Mouse (Mus musculus): Measurements from ENCODE around the gene Wdr43. TPM values are rescaled to one million over a fixed set of nuclear protein-coding genes. Genes with fewer than 3 reads are reported as not detected.

The Wdr43 gene
- polyA plus RNA-seq, 1 experiment from 2014 or later = 57.4 TPM

Other genes with a start within 250 kb of the Wdr43 start
- 3.0 and 3.4 TPM in 2 replicates for gene Gm4707, start 156.0 kb upstream of the Wdr43 start, polyA plus RNA-seq (2015; fragmentation: Nextera tagmentation; extraction: Ambion mirVana)
- 52.7 and 55.0 TPM in 2 replicates for gene Smchd1, start 140.6 kb upstream of the Wdr43 start, polyA plus RNA-seq (2015; fragmentation: Nextera tagmentation; extraction: Ambion mirVana)
- 19.4 and 24.2 TPM in 2 replicates for gene Ndc80, start 89.0 kb upstream of the Wdr43 start, polyA plus RNA-seq (2015; fragmentation: Nextera tagmentation; extraction: Ambion mirVana)
- gene Spdya, start 63.8 kb upstream of the Wdr43 start, polyA plus RNA-seq (2015; fragmentation: Nextera tagmentation; extraction: Ambion mirVana) = 1.2 and 1.3 TPM in 2 replicates
- 0.36 and 0.79 TPM in 2 replicates for gene Togaram2, start 57.4 kb downstream of the Wdr43 start, polyA plus RNA-seq (2015; fragmentation: Nextera tagmentation; extraction: Ambion mirVana)
- gene Pcare, start 137.0 kb downstream of the Wdr43 start, polyA plus RNA-seq (2015; fragmentation: Nextera tagmentation; extraction: Ambion mirVana) = not detected in 2 replicates
- 9.6 and 10.3 TPM in 2 replicates for gene Clip4, start 152.6 kb downstream of the Wdr43 start, polyA plus RNA-seq (2015; fragmentation: Nextera tagmentation; extraction: Ambion mirVana)